Mouse (Mus musculus) bone marrow macrophage, adult 2 months (primary cell): ENCODE measurements around the gene Smim6.

ENCODE experiments used
- CTCF ChIP-seq: IDR thresholded peaks from 2 replicates; pipeline ENCODE4 v1.5.1; 2012; ENCODE audit warnings: low read depth, mild to moderate bottlenecking, low read length, moderate library complexity
- POLR2A ChIP-seq: IDR thresholded peaks from 2 replicates; pipeline ENCODE4 v1.6.1; 2012; ENCODE audit warnings: mild to moderate bottlenecking, low read depth, low read length, borderline replicate concordance

GRCm38 (mm10) chr11:115955195-115955858 lies 43.5 kb downstream of the Smim6 start:
- TF ChIP-seq POLR2A (no peak), CTCF (no peak)
